Mouse (Mus musculus): ENCODE data around the gene Wdr38. TPM values are rescaled to one million over a fixed set of nuclear protein-coding genes. Genes with fewer than 3 reads are reported as not detected.
A peak's percentile ranks its signal among the peaks of the same experiment; 100 is the strongest.

Gene Wdr38
- polyA plus RNA-seq, 1 experiment from 2014 or later = 1.1 TPM

DNA sequence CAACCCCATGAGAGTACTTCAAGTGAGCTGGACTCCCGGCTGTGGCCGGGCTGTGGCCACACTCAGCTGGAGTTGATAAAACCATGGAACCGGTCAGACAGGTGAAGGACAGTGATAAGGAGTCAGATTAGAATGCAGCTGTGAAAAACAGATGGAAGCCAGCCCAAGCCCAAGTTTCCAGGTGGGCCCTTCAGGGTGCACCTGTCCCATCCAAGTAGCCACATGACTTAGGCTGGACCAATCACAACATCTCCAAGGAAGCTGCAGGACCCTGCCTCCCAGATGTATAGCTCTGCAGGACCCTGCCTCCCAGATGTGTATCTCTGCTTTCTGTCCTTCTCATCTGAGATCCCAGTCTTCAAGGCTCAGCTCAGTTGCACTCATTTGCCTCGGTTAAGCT lies 5.3 kb upstream of the Wdr38 start:
- H3K4me3 ChIP-seq (ENCODE audit: low read depth, low read length) = no peak overlapping the region
- no peak for DNase-seq
- H3K9ac ChIP-seq = no peak overlapping the region
- no peaks in the 10 kb centered on the region for H3K9me3 ChIP-seq (ENCODE audit: low read depth, low read length)
- H3K4me2 ChIP-seq = no peak overlapping the region
- no peak overlapping the region for H3K27ac ChIP-seq (ENCODE audit: low read depth)
- no peaks in the 10 kb centered on the region for H3K36me3 ChIP-seq (ENCODE audit: insufficient read depth)
- no peak for ATAC-seq (ENCODE audit: insufficient read depth)
- TF ChIP-seq CTCF (IDR thresholded peaks at IDR 0.05; ENCODE audit: low read depth) = no peak
- H3K4me1 ChIP-seq (ENCODE audit: insufficient read depth) = no peaks in the 10 kb centered on the region
- WGBS = 45% methylated on average over 4 of the region's 4 CpGs
- H3K27me3 ChIP-seq (ENCODE audit: insufficient read depth, low read length) = no peaks in the 10 kb centered on the region

GRCm38 (mm10) chr2:38992452-38992851 lies 4.8 kb upstream of the Wdr38 start:
- Histone ChIP-seq H3K4me1 (ENCODE audit: insufficient read depth) (no peaks in the 10 kb centered on the region), H3K4me3 (ENCODE audit: low read depth, low read length) (no peak overlapping the region), H3K9me3 (ENCODE audit: low read depth, low read length) (no peaks in the 10 kb centered on the region), H3K36me3 (ENCODE audit: insufficient read depth) (no peaks in the 10 kb centered on the region), H3K4me2 (no peak overlapping the region), H3K27ac (ENCODE audit: low read depth) (no peak overlapping the region), H3K9ac (no peak overlapping the region), H3K27me3 (ENCODE audit: insufficient read depth, low read length) (no peaks in the 10 kb centered on the region)
- TF ChIP-seq CTCF (IDR thresholded peaks at IDR 0.05; ENCODE audit: low read depth) = no peak
- WGBS = 32% methylated on average over 4 of the region's 4 CpGs
- no peak for ATAC-seq (ENCODE audit: insufficient read depth)
- peak; percentile 54 for DNase-seq

DNA sequence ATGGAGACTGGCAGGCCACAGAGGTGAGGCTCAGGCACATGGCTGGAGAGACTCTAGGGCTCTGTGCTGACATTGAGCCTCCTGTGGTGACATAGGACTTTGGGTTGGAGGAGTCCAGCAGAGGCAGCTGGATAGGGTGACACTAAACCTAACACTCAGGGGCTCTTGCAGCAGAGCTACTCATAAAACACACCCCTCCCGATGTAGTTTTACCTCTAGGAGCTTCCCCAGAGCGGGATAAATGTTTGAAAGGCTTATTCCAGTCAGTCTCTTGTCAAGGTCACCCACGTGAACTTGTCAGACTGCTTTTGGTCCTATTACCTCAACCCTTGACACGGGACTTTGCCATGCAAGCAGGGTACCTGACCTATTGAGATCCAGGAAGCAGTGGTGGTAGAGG lies 2.1 kb downstream of the Wdr38 start:
- Histone ChIP-seq H3K4me2 (no peak overlapping the region), H3K4me3 (ENCODE audit: low read depth, low read length) (no peak overlapping the region), H3K27me3 (ENCODE audit: insufficient read depth, low read length) (no peaks in the 10 kb centered on the region), H3K9ac (no peak overlapping the region), H3K4me1 (ENCODE audit: insufficient read depth) (peaks cover 7% of the 10 kb centered on the region; the same call in 1 of the 2 replicates), H3K27ac (ENCODE audit: low read depth) (no peak overlapping the region), H3K36me3 (ENCODE audit: insufficient read depth) (peaks cover 46% of the 10 kb centered on the region), H3K9me3 (ENCODE audit: low read depth, low read length) (no peaks in the 10 kb centered on the region)
- DNase-seq (no peak), ATAC-seq (ENCODE audit: insufficient read depth) (no peak)
- no peak for TF ChIP-seq CTCF (IDR thresholded peaks at IDR 0.05; ENCODE audit: low read depth)
- 51% methylated on average over 4 of the region's 4 CpGs for WGBS

DNA sequence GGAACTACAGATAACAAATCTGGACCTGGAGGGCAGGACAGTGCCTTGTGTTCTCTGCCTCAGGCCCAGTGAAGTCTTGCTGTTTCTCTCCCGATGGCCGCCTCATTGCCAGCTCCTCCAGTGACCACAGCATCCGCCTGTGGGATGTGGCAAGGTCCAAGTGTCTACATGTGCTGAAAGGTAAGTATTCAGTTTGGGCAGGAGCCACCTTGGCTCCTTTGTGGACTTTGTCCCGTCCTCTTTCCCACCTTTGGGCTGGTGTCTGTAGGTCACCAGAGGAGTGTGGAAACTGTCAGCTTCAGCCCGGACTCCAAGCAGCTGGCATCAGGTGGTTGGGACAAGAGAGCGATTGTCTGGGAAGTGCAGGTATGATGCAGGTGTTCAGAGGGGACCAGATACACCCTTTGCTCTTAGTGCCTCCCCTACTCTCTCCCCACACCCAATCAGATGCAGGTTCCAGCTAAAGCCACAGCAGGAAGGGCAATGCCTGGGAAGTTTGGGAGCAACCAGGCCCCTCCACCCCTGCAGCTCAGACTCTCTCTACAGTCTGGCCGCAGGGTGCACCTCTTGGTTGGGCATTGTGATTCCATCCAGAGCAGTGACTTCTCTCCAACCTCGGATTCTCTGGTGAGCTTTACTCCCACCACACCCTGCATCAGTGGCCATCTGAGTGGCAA lies 2.8 kb downstream of the Wdr38 start:
- Histone ChIP-seq H3K9ac (no peak overlapping the region), H3K4me1 (ENCODE audit: insufficient read depth) (peaks cover 7% of the 10 kb centered on the region; the same call in 1 of the 2 replicates), H3K4me2 (no peak overlapping the region), H3K9me3 (ENCODE audit: low read depth, low read length) (no peaks in the 10 kb centered on the region), H3K36me3 (ENCODE audit: insufficient read depth) (peaks cover 46% of the 10 kb centered on the region), H3K4me3 (ENCODE audit: low read depth, low read length) (no peak overlapping the region), H3K27ac (ENCODE audit: low read depth) (no peak overlapping the region), H3K27me3 (ENCODE audit: insufficient read depth, low read length) (no peaks in the 10 kb centered on the region)
- DNase-seq = no peak
- ATAC-seq (ENCODE audit: insufficient read depth) = no peak
- TF ChIP-seq CTCF (IDR thresholded peaks at IDR 0.05; ENCODE audit: low read depth) = no peak
- 56% methylated on average over 8 of the region's 8 CpGs for WGBS

- Histone ChIP-seq H3K27me3 (ENCODE audit: insufficient read depth, low read length) (no peaks in the 10 kb centered on the region), H3K4me3 (ENCODE audit: low read depth, low read length) (no peak overlapping the region), H3K4me1 (ENCODE audit: insufficient read depth) (peaks cover 7% of the 10 kb centered on the region; the same call in 1 of the 2 replicates), H3K4me2 (no peak overlapping the region), H3K27ac (ENCODE audit: low read depth) (no peak overlapping the region), H3K36me3 (ENCODE audit: insufficient read depth) (peaks cover 46% of the 10 kb centered on the region), H3K9ac (no peak overlapping the region), H3K9me3 (ENCODE audit: low read depth, low read length) (no peaks in the 10 kb centered on the region)
- 83% methylated on average over 4 of the region's 4 CpGs for WGBS
- ATAC-seq (ENCODE audit: insufficient read depth) (no peak), DNase-seq (no peak)
- no peak for TF ChIP-seq CTCF (IDR thresholded peaks at IDR 0.05; ENCODE audit: low read depth)
Measured at GRCm38 (mm10) chr2:39000587-39000919, 3.3 kb downstream of the Wdr38 start.

DNA sequence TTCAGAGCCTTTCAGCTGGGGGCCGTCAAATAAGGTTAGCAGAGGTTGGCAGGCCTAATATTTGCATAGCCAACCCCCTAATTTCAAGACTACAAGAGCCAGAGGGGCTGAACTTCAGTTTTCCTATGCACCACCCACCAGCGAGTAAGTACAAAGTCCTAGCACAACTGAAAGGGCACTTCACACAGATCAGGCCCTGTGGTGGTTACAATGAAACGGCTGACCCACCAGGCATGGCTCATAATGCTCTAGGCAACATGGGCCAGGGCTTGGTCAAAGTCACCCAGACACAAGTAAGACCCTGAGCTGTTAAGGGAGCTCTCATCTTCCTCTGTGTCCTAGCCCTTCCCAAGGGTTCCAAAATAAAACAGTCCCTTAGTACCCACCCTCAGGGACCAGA lies 4.6 kb downstream of the Wdr38 start:
- TF ChIP-seq CTCF (IDR thresholded peaks at IDR 0.05; ENCODE audit: low read depth) = no peak
- H3K36me3 ChIP-seq (ENCODE audit: insufficient read depth) = peaks cover 46% of the 10 kb centered on the region
- no peaks in the 10 kb centered on the region for H3K9me3 ChIP-seq (ENCODE audit: low read depth, low read length)
- H3K4me1 ChIP-seq (ENCODE audit: insufficient read depth) = peaks cover 12% of the 10 kb centered on the region; the same call in 1 of the 2 replicates
- 80% methylated on average over 3 of the region's 3 CpGs for WGBS
- no peak overlapping the region for H3K9ac ChIP-seq
- H3K4me2 ChIP-seq = 0 out of 2 replicates have a peak overlapping the region, but pooled peaks have one; percentile 86
- no peak for DNase-seq
- H3K4me3 ChIP-seq (ENCODE audit: low read depth, low read length) = no peak overlapping the region
- H3K27ac ChIP-seq (ENCODE audit: low read depth) = no peak overlapping the region
- ATAC-seq (ENCODE audit: insufficient read depth) = no peak
- no peaks in the 10 kb centered on the region for H3K27me3 ChIP-seq (ENCODE audit: insufficient read depth, low read length)

DNA sequence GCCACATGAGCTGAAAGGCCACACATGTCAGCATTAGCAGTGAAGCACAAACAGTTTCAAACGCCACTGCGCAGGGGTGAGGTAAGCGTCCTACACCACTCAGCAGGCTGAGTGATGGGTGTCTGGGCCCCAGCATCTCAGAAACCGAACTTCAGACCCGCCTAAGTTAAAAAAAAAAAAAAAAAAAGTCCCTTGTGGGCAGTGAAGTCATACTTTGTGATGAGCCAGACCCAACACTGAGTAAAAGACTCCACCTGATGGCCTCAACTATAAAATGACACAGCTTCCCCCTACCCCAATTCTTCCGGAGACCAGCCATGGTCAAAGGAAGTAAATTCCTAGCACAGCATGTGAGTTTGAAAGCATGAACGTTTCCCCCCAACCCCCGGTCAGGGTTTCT lies 5.8 kb downstream of the Wdr38 start:
- 44% methylated on average over 8 of the region's 8 CpGs for WGBS
- no peak for TF ChIP-seq CTCF (IDR thresholded peaks at IDR 0.05; ENCODE audit: low read depth)
- DNase-seq (no peak), ATAC-seq (ENCODE audit: insufficient read depth) (no peak)
- no peaks in the 10 kb centered on the region for H3K27me3 ChIP-seq (ENCODE audit: insufficient read depth, low read length)
- no peaks in the 10 kb centered on the region for H3K9me3 ChIP-seq (ENCODE audit: low read depth, low read length)
- H3K36me3 ChIP-seq (ENCODE audit: insufficient read depth) = peaks cover 46% of the 10 kb centered on the region
- H3K4me2 ChIP-seq = peak overlapping the region; percentile 86
- peaks cover 12% of the 10 kb centered on the region; the same call in 1 of the 2 replicates for H3K4me1 ChIP-seq (ENCODE audit: insufficient read depth)
- H3K4me3 ChIP-seq (ENCODE audit: low read depth, low read length) = peak overlapping the region; percentile 77
- peak overlapping the region; percentile 90 for H3K9ac ChIP-seq
- no peak overlapping the region for H3K27ac ChIP-seq (ENCODE audit: low read depth)

Data from lung, embryonic 14.5 days (tissue).